Mouse (Mus musculus) stomach, embryonic 16.5 days (tissue): ENCODE results near the gene Cfap58. TPM values are rescaled to one million over a fixed set of nuclear protein-coding genes. Genes with fewer than 3 reads are reported as not detected.

ENCODE experiments used
- ATAC-seq: fragments of 200-750 bp; cut with Nextera tagmentation; 2 replicates; pipeline ENCODE4 v1.8.0; 2017; ENCODE audit warnings: moderate number of reproducible peaks, moderate TSS enrichment; ENCODE audit not compliant: insufficient read depth, low FRiP score
- H3K27ac ChIP-seq: fragments of 300-500 bp; sonication (generic); 2 replicates; pipeline ENCODE4 v1.5.1; 2014; ENCODE audit warnings: low read length
- H3K27me3 ChIP-seq: fragments of 300-500 bp; sonication (generic); 2 replicates; pipeline ENCODE4 v1.6.1; 2014; ENCODE audit warnings: low read length, control low read depth, mixed read lengths; ENCODE audit not compliant: control insufficient read depth, insufficient read depth
- H3K36me3 ChIP-seq: fragments of 300-500 bp; sonication (generic); 2 replicates; pipeline ENCODE4 v1.6.1; 2014; ENCODE audit warnings: low read length; ENCODE audit not compliant: control insufficient read depth, insufficient read depth
- H3K4me1 ChIP-seq: fragments of 300-500 bp; sonication (generic); 2 replicates; pipeline ENCODE4 v1.6.1; 2014; ENCODE audit warnings: low read length, control low read depth, mixed read lengths; ENCODE audit not compliant: control insufficient read depth, insufficient read depth
- H3K4me2 ChIP-seq: fragments of 300-500 bp; sonication (generic); 2 replicates; pipeline ENCODE4 v1.6.1; 2014; ENCODE audit warnings: low read depth, low read length, mixed read lengths
- H3K4me3 ChIP-seq: fragments of 300-500 bp; sonication (generic); replicated peaks from 2 replicates; pipeline ENCODE4 v1.5.1; 2014; ENCODE audit warnings: mild to moderate bottlenecking, low read length
- H3K9ac ChIP-seq: fragments of 300-500 bp; sonication (generic); 2 replicates; pipeline ENCODE4 v1.6.1; 2014; ENCODE audit warnings: low read length
- H3K9me3 ChIP-seq: fragments of 300-500 bp; sonication (generic); replicated peaks from 2 replicates; pipeline ENCODE4 v1.6.1; 2016; ENCODE audit warnings: low read length, control low read depth; ENCODE audit not compliant: control insufficient read depth
- WGBS: fragments of 180-500 bp; shearing (Covaris S2); extraction: QIAGEN DNeasy Blood & Tissue Kit; methylation state at CpG from one replicate; pipeline ENCODE4 v1.1.7; 2014; 5-methylcytosine and 5-hydroxymethylcytosine counted together
- polyA plus RNA-seq: library from polyadenylated mRNA; unstranded; fragments of >200 nt; fragmentation: Nextera tagmentation; extraction: Ambion mirVana; gene quantifications from 2 replicates; pipeline ENCODE4 v1.2.1, GENCODE M21; 2015

Gene Cfap58
- polyA plus RNA-seq, 1 experiment from 2014 or later, result 0.04 TPM

- no peaks in the 10 kb centered on the region for H3K27me3 ChIP-seq
- no peak overlapping the region for H3K9ac ChIP-seq
- peaks cover 24% of the 10 kb centered on the region for H3K4me1 ChIP-seq
- 0 out of 2 replicates have a peak, but pooled peaks cover 3% of the 10 kb centered on the region for H3K36me3 ChIP-seq
- H3K9me3 ChIP-seq, result no peaks in the 10 kb centered on the region
- H3K4me3 ChIP-seq, result no peak overlapping the region
- no peak overlapping the region for H3K4me2 ChIP-seq
- 63% methylated on average over 13 of the region's 13 CpGs for WGBS
- no peak for ATAC-seq
- H3K27ac ChIP-seq, result no peak overlapping the region; the same call in 1 of the 2 replicates
Measured at GRCm38 (mm10) chr19:47902316-47903201, 34.9 kb upstream of the Cfap58 start.

GRCm38 (mm10) chr19:47903679-47904078 lies 33.8 kb upstream of the Cfap58 start:
- 58% methylated on average over 4 of the region's 4 CpGs for WGBS
- no peak overlapping the region for H3K4me3 ChIP-seq
- H3K27ac ChIP-seq, result no peak overlapping the region
- no peaks in the 10 kb centered on the region for H3K9me3 ChIP-seq
- no peak overlapping the region for H3K9ac ChIP-seq
- H3K4me1 ChIP-seq, result peaks cover 32% of the 10 kb centered on the region
- H3K4me2 ChIP-seq, result no peak overlapping the region
- no peaks in the 10 kb centered on the region for H3K27me3 ChIP-seq
- no peaks in the 10 kb centered on the region for H3K36me3 ChIP-seq
- no peak for ATAC-seq

DNA sequence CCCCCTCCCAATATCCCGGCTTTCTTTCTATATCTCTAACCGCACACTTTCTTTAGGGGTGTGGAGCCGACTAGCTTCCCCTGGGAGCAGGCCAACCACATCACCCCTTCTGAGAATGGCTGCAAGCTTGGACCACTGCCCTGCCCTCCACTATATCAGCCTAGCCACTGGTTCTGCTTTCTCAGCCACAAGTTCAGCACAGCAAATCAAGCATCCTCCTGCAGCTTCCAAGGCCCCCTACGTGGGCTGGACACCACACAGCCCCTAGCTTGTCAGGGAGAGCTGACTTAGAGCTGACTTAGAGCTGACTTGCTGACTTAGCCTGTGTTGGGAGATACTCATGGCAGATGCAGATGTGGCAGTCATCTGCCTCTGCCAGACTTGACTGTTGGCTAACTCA lies 32.4 kb upstream of the Cfap58 start:
- Histone ChIP-seq H3K27ac (no peak overlapping the region), H3K27me3 (no peaks in the 10 kb centered on the region), H3K4me1 (peaks cover 44% of the 10 kb centered on the region), H3K9ac (no peak overlapping the region), H3K4me3 (no peak overlapping the region), H3K9me3 (no peaks in the 10 kb centered on the region), H3K36me3 (no peaks in the 10 kb centered on the region), H3K4me2 (no peak overlapping the region)
- ATAC-seq, result no peak
- 71% methylated on average over 4 of the region's 4 CpGs for WGBS

GRCm38 (mm10) chr19:47905603-47906002 lies 31.9 kb upstream of the Cfap58 start:
- Histone ChIP-seq H3K27ac (no peak overlapping the region), H3K4me1 (peaks cover 44% of the 10 kb centered on the region), H3K4me3 (no peak overlapping the region), H3K9me3 (no peaks in the 10 kb centered on the region), H3K9ac (no peak overlapping the region), H3K4me2 (no peak overlapping the region), H3K27me3 (no peaks in the 10 kb centered on the region), H3K36me3 (no peaks in the 10 kb centered on the region)
- 80% methylated on average over 5 of the region's 5 CpGs for WGBS
- no peak for ATAC-seq

DNA sequence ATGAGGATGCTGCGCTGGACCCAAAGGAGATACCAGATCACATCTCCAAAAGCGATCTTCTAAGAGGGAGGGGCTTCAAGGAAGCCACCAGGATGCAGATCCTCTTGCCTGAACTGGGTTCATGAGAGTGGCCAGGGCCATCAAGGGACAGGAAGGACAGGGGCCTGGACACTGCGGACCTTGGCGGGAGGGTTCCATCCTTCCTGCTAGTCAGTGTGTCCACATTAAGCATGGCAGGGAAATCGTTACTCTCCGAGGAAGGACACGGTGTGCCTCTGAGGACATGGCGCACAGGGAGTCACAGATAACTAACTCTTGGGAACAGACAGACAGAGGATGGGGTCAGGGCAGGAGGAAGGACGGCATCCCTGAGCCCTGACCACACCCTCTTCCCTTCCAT lies 29.9 kb upstream of the Cfap58 start:
- Histone ChIP-seq H3K4me1 (peaks cover 36% of the 10 kb centered on the region), H3K9ac (no peak overlapping the region), H3K4me3 (no peak overlapping the region), H3K27me3 (no peaks in the 10 kb centered on the region), H3K9me3 (no peaks in the 10 kb centered on the region), H3K36me3 (no peaks in the 10 kb centered on the region), H3K4me2 (no peak overlapping the region), H3K27ac (no peak overlapping the region)
- WGBS, result 86% methylated on average over 9 of the region's 9 CpGs
- no peak for ATAC-seq

GRCm38 (mm10) chr19:47908961-47909371 lies 28.5 kb upstream of the Cfap58 start:
- H3K4me1 ChIP-seq, result peaks cover 23% of the 10 kb centered on the region
- no peaks in the 10 kb centered on the region for H3K9me3 ChIP-seq
- ATAC-seq, result peak; percentile 27; the same call in 1 of the 2 replicates
- no peaks in the 10 kb centered on the region for H3K27me3 ChIP-seq
- H3K4me2 ChIP-seq, result peak overlapping the region; percentile 49; the same call in 1 of the 2 replicates
- H3K36me3 ChIP-seq, result no peaks in the 10 kb centered on the region
- H3K9ac ChIP-seq, result 0 out of 2 replicates have a peak overlapping the region, but pooled peaks have one; percentile 1
- 22% methylated on average over 6 of the region's 6 CpGs for WGBS
- H3K4me3 ChIP-seq, result no peak overlapping the region
- H3K27ac ChIP-seq, result no peak overlapping the region; the same call in 1 of the 2 replicates

DNA sequence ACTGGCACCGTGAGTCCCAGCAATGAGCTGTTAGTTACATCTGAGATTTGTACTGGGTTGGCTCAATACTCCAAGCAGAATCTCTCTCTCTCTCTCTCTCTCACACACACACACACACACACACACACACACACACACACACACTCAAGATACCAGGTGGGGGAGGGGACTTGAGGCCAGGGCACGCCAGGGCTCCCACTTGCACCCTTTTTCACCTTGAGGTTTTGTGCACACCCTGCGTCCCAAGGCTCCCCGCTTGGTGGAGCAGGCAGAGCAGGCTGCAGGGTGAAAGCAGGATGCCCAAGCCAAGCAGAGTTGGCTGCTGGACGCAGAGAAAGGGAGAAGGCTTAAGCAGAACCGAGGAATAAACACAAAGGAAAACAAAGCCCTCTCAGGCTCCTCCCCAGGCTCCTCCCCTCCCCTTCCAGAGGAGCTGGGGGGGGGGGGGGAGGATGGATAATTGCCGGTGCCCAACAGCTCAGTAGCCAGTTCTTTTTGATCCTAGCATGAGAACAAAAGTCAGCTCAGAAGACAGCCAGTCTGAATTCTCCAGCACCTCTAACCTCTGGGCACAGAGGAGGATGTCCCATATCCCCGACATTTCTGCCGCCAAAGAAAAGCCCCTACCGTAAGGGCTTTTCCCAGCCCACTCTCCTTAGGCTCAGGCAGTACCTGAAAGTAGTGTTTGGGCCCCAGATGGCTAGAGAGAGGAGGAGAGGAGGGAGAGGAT lies 27.9 kb upstream of the Cfap58 start:
- 10% methylated on average over 10 of the region's 10 CpGs for WGBS
- H3K9ac ChIP-seq, result peak overlapping the region; percentile 59

GRCm38 (mm10) chr19:47910117-47910618 lies 27.3 kb upstream of the Cfap58 start:
- Histone ChIP-seq H3K4me2 (no peak overlapping the region), H3K4me1 (peaks cover 23% of the 10 kb centered on the region), H3K36me3 (no peaks in the 10 kb centered on the region), H3K9me3 (no peaks in the 10 kb centered on the region), H3K4me3 (no peak overlapping the region), H3K27me3 (no peaks in the 10 kb centered on the region), H3K27ac (no peak overlapping the region), H3K9ac (peak overlapping the region; percentile 59; the same call in 1 of the 2 replicates)
- WGBS, result 38% methylated on average over 4 of the region's 4 CpGs
- no peak for ATAC-seq

More for the DNA sequence above, 27.9 kb upstream of the Cfap58 start:
- Histone ChIP-seq H3K27ac (peak overlapping the region; percentile 49), H3K4me3 (peak overlapping the region; percentile 19), H3K9me3 (no peaks in the 10 kb centered on the region), H3K4me2 (peak overlapping the region; percentile 49), H3K4me1 (peaks cover 23% of the 10 kb centered on the region), H3K36me3 (no peaks in the 10 kb centered on the region), H3K27me3 (no peaks in the 10 kb centered on the region)
- 0 out of 2 replicates have a peak, but pooled peaks have one; percentile 43 for ATAC-seq

- no peaks in the 10 kb centered on the region for H3K27me3 ChIP-seq
- no peaks in the 10 kb centered on the region for H3K36me3 ChIP-seq
- WGBS, result 83% methylated on average over 4 of the region's 4 CpGs
- no peak overlapping the region for H3K27ac ChIP-seq
- peaks cover 23% of the 10 kb centered on the region for H3K4me1 ChIP-seq
- no peaks in the 10 kb centered on the region for H3K9me3 ChIP-seq
- H3K4me2 ChIP-seq, result no peak overlapping the region
- H3K4me3 ChIP-seq, result no peak overlapping the region
- ATAC-seq, result no peak
- H3K9ac ChIP-seq, result no peak overlapping the region
Measured at GRCm38 (mm10) chr19:47910751-47911150, 26.7 kb upstream of the Cfap58 start.
